Mouse (Mus musculus): ENCODE data around the gene Slc12a4. TPM values are rescaled to one million over a fixed set of nuclear protein-coding genes. Genes with fewer than 3 reads are reported as not detected.
"Not testable (repeated sequence)": the region's sequence is repeated elsewhere in the genome, so short reads cannot be mapped to it uniquely, and the experiment has no call there.

The Slc12a4 gene
- polyA plus RNA-seq, 1 experiment from 2014 or later, result 6.8 TPM

DNA sequence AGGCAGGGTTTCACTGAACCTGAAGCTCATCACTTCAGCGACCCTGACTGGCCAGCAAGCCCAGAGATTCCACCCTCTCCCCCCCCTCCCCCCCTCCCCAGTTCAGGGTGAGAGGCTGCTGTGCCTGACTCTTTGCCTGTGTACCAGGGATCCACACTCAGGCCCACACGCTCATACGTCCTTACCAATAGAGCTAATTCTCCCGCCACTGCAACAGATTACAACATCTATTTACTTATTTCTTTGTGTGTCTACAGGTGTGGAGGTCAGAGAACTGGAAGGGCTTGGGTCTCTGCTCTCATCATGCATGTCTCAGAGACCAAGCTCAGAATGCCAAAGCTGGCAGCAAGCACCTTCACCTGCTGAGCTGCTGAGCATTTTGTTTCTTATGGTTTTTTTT is 27.3 kb upstream of the Slc12a4 start:
- Histone ChIP-seq H3K9ac (ENCODE audit: low read depth, low read length) (no peak overlapping the region), H3K4me1 (replicated peaks; ENCODE audit: control insufficient read depth, insufficient read depth, low read length) (no peaks in the 10 kb centered on the region), H3K9me3 (ENCODE audit: control insufficient read depth) (no peaks in the 10 kb centered on the region), H3K27ac (ENCODE audit: low read depth, low read length) (no peak overlapping the region), H3K36me3 (ENCODE audit: control insufficient read depth, insufficient read depth) (no peaks in the 10 kb centered on the region), H3K27me3 (replicated peaks; ENCODE audit: control insufficient read depth, insufficient read depth, low read length) (no peaks in the 10 kb centered on the region), H3K4me2 (replicated peaks; ENCODE audit: low read depth) (no peak overlapping the region), H3K4me3 (ENCODE audit: low read depth, low read length) (no peak overlapping the region)
- TF ChIP-seq CTCF (IDR thresholded peaks at IDR 0.05; ENCODE audit: low read depth), result no peak
- ATAC-seq, result no peak
- WGBS, result 54% methylated on average over 4 of the region's 4 CpGs

DNA sequence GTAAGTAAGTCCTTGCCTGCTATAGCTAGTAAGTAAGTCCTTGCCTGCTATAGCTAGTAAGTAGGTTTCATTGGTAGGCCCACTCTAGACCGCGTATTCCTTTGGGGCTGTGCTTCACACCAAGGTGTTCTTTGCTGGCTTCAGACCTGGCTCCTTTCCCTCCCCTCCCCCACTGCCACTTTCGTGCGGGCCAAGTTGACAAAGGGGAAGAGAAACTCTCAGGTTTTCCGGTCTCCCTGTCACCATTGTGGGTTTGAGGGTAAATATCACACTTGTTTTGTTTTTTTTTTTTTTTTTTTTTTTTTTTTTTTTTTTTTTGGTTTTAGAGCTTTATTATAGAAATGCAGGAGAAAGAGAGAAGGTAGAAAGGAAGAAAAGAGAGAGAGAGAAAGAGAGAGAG is 26.6 kb upstream of the Slc12a4 start:
- no peak overlapping the region for H3K4me3 ChIP-seq (ENCODE audit: low read depth, low read length)
- no peaks in the 10 kb centered on the region for H3K4me1 ChIP-seq (replicated peaks; ENCODE audit: control insufficient read depth, insufficient read depth, low read length)
- H3K27ac ChIP-seq (ENCODE audit: low read depth, low read length), result no peak overlapping the region
- no peak overlapping the region for H3K4me2 ChIP-seq (replicated peaks; ENCODE audit: low read depth)
- no peaks in the 10 kb centered on the region for H3K36me3 ChIP-seq (ENCODE audit: control insufficient read depth, insufficient read depth)
- 66% methylated on average over 5 of the region's 5 CpGs for WGBS
- no peak for TF ChIP-seq CTCF (IDR thresholded peaks at IDR 0.05; ENCODE audit: low read depth)
- no peaks in the 10 kb centered on the region for H3K27me3 ChIP-seq (replicated peaks; ENCODE audit: control insufficient read depth, insufficient read depth, low read length)
- no peaks in the 10 kb centered on the region for H3K9me3 ChIP-seq (ENCODE audit: control insufficient read depth)
- no peak overlapping the region for H3K9ac ChIP-seq (ENCODE audit: low read depth, low read length)
- ATAC-seq, result no peak

DNA sequence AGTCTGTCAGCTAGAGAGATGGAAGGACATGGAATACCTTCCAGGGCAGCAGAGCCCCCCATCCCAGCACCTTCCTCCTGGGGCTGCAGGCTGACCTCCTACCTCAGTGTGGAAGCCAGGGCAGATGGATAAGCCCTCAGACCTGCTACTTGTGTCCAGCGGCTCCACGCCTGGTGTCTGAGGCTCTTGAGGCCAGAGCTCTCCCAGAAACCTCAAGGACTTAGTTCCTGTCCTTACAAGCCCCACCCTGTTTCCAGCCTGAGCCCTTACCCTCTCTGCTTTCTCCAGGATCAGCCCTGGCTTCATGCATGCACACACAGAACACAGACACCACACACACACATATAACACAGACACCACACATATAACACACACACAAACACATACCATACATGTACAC is 25.6 kb upstream of the Slc12a4 start:
- H3K4me3 ChIP-seq (ENCODE audit: low read depth, low read length), result no peak overlapping the region
- H3K9ac ChIP-seq (ENCODE audit: low read depth, low read length), result no peak overlapping the region
- 54% methylated on average over 2 of the region's 2 CpGs for WGBS
- no peak for ATAC-seq
- H3K4me2 ChIP-seq (replicated peaks; ENCODE audit: low read depth), result peak overlapping the region; percentile 14; the same call in 1 of the 2 replicates
- H3K36me3 ChIP-seq (ENCODE audit: control insufficient read depth, insufficient read depth), result no peaks in the 10 kb centered on the region
- H3K27ac ChIP-seq (ENCODE audit: low read depth, low read length), result no peak overlapping the region; the same call in 1 of the 2 replicates
- H3K9me3 ChIP-seq (ENCODE audit: control insufficient read depth), result no peaks in the 10 kb centered on the region
- no peaks in the 10 kb centered on the region for H3K4me1 ChIP-seq (replicated peaks; ENCODE audit: control insufficient read depth, insufficient read depth, low read length)
- no peaks in the 10 kb centered on the region for H3K27me3 ChIP-seq (replicated peaks; ENCODE audit: control insufficient read depth, insufficient read depth, low read length)
- no peak for TF ChIP-seq CTCF (IDR thresholded peaks at IDR 0.05; ENCODE audit: low read depth)

DNA sequence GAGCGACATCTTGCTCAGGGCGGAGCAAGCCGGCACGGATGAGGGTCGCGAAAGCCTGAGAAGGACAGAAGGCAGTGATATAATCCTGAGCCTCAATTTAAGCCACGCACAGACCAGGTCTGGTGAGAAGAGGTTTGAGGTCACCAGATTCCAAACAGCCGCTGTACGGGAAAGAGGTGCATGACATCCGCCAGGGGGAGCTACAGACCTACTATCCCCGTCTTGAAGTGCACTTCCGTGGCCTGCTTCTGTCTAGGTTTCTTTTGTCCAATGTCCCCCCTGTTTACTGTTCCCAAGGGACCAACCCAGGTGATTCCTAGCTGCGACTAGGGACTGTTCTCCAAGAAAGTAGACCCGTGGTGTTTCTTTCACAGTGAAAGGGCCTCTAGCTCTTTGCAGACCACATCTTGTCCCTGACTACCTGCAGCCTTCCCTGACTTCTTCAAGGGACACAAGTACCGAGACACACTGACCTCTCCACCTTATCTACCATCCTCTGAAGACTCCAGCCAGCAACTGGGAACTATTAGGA is 25.0 kb upstream of the Slc12a4 start, which contains the start of gene Dus2:
TSS of gene Dus2 (plus strand) at position 482 of the 532 bp plus-strand sequence.
- Histone ChIP-seq H3K27ac (ENCODE audit: low read depth, low read length) (no peak within 1 kb of the TSS; the same call in 1 of the 2 replicates), H3K36me3 (ENCODE audit: control insufficient read depth, insufficient read depth) (no peaks in the 10 kb centered on the region), H3K9me3 (ENCODE audit: control insufficient read depth) (no peaks in the 10 kb centered on the region), H3K4me3 (ENCODE audit: low read depth, low read length) (no peak within 1 kb of the TSS), H3K4me2 (replicated peaks; ENCODE audit: low read depth) (peak within 1 kb of the TSS; percentile 14), H3K9ac (ENCODE audit: low read depth, low read length) (no peak within 1 kb of the TSS; the same call in 1 of the 2 replicates), H3K4me1 (replicated peaks; ENCODE audit: control insufficient read depth, insufficient read depth, low read length) (no peaks in the 10 kb centered on the region), H3K27me3 (replicated peaks; ENCODE audit: control insufficient read depth, insufficient read depth, low read length) (no peaks in the 10 kb centered on the region)
- WGBS, result 7% methylated on average over 15 of the region's 15 CpGs
- peak; percentile 77 for ATAC-seq
- TF ChIP-seq CTCF (IDR thresholded peaks at IDR 0.05; ENCODE audit: low read depth), result peak; percentile 95

DNA sequence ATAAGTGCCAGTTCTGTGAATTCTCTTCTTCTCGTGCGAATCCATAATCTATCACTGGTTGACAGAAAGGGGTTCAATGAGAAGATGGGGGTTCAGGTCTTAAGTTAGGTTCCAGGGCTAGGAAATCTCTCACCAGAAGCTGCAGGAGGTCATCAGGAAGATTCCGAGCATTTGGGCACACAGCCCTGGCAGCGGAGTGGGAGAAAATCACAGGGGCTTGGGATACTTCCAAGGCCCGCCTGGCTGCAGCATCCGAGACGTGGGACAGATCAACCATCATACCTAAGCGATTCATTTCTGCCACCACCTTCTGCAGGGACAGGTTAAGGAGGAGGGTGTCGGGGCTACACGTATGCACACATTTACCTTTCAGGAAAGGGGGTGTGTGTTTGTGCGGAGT is 22.6 kb upstream of the Slc12a4 start:
- WGBS, result 87% methylated on average over 11 of the region's 11 CpGs
- no peak overlapping the region for H3K9ac ChIP-seq (ENCODE audit: low read depth, low read length)
- no peak overlapping the region for H3K4me2 ChIP-seq (replicated peaks; ENCODE audit: low read depth)
- no peaks in the 10 kb centered on the region for H3K4me1 ChIP-seq (replicated peaks; ENCODE audit: control insufficient read depth, insufficient read depth, low read length)
- H3K4me3 ChIP-seq (ENCODE audit: low read depth, low read length), result no peak overlapping the region
- H3K9me3 ChIP-seq (ENCODE audit: control insufficient read depth), result no peaks in the 10 kb centered on the region
- no peak overlapping the region for H3K27ac ChIP-seq (ENCODE audit: low read depth, low read length)
- no peak for ATAC-seq
- no peaks in the 10 kb centered on the region for H3K36me3 ChIP-seq (ENCODE audit: control insufficient read depth, insufficient read depth)
- H3K27me3 ChIP-seq (replicated peaks; ENCODE audit: control insufficient read depth, insufficient read depth, low read length), result no peaks in the 10 kb centered on the region
- no peak for TF ChIP-seq CTCF (IDR thresholded peaks at IDR 0.05; ENCODE audit: low read depth)

DNA sequence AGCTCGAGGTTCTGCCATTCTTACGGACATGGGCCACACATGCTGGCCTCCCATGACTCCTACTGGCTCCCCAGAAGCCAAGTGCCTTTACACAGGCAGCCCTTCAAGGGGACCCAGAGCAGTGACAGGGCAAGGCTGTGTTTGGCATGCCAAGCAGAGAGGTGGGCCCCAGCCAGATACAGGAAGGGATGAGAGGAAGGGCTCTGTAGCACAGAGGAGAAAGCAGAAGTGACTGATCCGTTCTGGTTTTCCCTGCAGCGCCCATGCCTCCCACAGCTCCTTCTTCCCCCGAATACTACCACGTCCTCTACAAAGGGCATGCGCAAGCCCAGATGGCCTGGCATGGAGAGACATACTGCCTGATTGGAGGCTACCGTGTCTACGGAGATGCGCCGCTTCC is 17.5 kb upstream of the Slc12a4 start:
- not testable (repeated sequence) for ATAC-seq; H3K4me2 ChIP-seq (replicated peaks; ENCODE audit: low read depth)

DNA sequence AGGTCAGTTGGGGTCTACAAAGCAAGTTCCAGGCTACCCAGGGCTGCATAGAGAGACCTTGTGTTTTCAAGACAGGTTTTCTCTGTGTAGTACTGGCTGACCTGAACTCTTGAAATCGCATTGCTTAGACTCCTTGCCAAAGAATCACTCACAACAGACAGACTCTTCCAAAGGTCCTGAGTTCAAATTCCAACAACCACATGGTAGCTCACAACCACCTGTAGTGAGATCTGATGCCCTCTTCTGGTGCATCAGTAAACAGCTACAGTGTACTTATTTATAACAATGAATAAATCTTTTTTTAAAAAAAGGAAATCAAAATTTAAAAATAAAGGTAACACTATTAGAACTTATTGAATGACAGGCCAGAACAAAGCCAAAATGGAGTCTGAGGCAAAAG is 15.2 kb upstream of the Slc12a4 start:
- WGBS, result 98% methylated on average over 1 of the region's 1 CpGs
- ATAC-seq, result no peak
- TF ChIP-seq CTCF (IDR thresholded peaks at IDR 0.05; ENCODE audit: low read depth), result peak; percentile 21; the same call in 1 of the 2 replicates

More for the DNA sequence above, 17.5 kb upstream of the Slc12a4 start:
- not testable (repeated sequence) for H3K36me3 ChIP-seq (ENCODE audit: control insufficient read depth, insufficient read depth); H3K27me3 ChIP-seq (replicated peaks; ENCODE audit: control insufficient read depth, insufficient read depth, low read length); H3K4me3 ChIP-seq (ENCODE audit: low read depth, low read length); H3K9ac ChIP-seq (ENCODE audit: low read depth, low read length); H3K4me1 ChIP-seq (replicated peaks; ENCODE audit: control insufficient read depth, insufficient read depth, low read length); H3K9me3 ChIP-seq (ENCODE audit: control insufficient read depth); H3K27ac ChIP-seq (ENCODE audit: low read depth, low read length)
- 76% methylated on average over 11 of the region's 11 CpGs for WGBS

More for the DNA sequence above, 15.2 kb upstream of the Slc12a4 start:
- Histone ChIP-seq H3K27me3 (replicated peaks; ENCODE audit: control insufficient read depth, insufficient read depth, low read length) (no peaks in the 10 kb centered on the region), H3K27ac (ENCODE audit: low read depth, low read length) (no peak overlapping the region), H3K4me1 (replicated peaks; ENCODE audit: control insufficient read depth, insufficient read depth, low read length) (no peaks in the 10 kb centered on the region), H3K9ac (ENCODE audit: low read depth, low read length) (no peak overlapping the region), H3K4me3 (ENCODE audit: low read depth, low read length) (no peak overlapping the region), H3K9me3 (ENCODE audit: control insufficient read depth) (no peaks in the 10 kb centered on the region), H3K36me3 (ENCODE audit: control insufficient read depth, insufficient read depth) (no peaks in the 10 kb centered on the region), H3K4me2 (replicated peaks; ENCODE audit: low read depth) (no peak overlapping the region)
